Mouse (Mus musculus) gastrocnemius, adult 8-10 months (tissue): Measurements from ENCODE around the gene Gnat1. TPM values are rescaled to one million over a fixed set of nuclear protein-coding genes. Genes with fewer than 3 reads are reported as not detected.

Experiments used
- DNase-seq, 2 experiments: peaks; one replicate each; pipeline ENCODE4 v3.0.0; 2022; ENCODE audit warnings: low spot score in 2 of 2
- total RNA-seq, 4 experiments: library from RNA; stranded (reverse); gene quantifications; 2 replicates each; pipeline ENCODE4 v1.2.4; 2022

Gnat1 gene
- total RNA-seq, result not detected

DNA sequence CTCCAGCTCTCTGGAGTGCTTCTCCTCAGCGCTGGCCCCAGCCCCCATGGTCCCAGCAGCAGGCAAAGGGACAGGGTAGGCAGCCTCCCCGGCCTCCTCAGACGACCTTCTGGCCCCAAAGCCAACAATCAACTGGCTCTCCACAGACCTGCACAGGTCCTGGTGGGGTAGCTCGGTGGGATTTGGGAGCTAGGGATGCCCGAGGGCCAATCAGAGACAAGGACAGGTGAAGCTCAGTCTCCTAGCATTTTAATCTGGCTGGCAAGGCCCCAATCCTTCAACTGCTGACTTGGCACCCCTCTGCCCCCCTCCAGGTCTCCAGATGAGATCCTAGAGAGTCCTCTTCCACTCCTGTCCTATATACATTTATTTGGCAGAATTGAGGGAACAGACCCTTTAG is at the start of gene Gnat1:
Gene Gnat1, minus strand, starts transcription at position 212 of the 400 bp plus-strand sequence.
- no peak for DNase-seq

DNA sequence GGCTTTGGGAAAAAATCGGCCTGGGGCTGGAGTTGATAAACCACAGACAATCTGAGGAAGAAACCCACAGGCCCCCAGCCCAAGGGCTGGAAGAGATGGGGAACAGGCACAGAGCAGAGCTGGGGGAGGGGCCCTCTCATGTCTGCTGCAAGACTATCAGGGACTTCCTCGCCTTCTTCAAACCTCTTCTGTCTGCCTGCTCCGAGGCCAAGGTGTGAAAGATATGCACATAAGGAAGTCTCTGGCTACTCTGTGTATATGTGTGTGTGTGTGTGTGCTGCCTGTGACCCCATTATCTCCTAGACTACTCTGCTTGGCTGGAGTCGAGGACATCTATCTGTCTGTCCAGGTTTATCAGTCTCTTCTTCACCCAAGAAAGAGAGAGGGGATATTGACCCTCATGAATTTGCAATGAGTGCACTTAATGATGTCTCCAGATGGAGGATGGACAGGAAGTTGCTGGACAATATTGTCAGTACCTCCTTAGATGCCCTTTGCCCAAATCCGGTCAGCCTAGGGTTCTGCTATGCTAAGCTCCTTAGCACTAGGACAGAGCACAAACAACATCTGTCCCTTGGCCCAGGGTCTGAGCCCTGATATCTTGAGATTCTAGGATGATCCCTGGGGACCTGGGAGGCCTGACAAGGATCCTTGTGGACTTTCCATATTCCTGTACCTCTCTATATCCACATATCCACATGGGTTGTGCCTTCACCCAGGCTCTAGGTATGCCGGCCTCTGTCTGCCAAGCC is 49.6 kb upstream of the Gnat1 start:
- no peak for DNase-seq

DNA sequence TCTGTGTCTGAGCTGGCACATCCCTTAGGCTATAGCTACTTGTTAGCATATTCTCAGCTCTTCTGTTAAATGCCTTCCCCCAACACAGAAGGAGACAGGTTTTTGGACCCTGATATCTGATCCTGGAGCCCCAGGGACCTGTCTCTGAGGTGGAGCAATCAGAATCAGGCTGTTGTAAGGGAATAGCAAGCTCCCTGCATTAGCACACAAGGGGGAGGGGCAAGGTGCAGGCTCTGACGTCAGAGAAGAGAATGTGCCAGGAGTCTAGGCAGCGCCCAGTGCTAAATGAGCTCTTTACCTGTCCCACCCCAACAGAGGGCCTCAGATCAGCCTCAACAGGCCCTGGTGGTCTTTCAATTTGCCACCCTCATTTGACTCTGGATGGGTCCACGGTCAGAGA is 47.5 kb upstream of the Gnat1 start:
- DNase-seq, result no peak

DNA sequence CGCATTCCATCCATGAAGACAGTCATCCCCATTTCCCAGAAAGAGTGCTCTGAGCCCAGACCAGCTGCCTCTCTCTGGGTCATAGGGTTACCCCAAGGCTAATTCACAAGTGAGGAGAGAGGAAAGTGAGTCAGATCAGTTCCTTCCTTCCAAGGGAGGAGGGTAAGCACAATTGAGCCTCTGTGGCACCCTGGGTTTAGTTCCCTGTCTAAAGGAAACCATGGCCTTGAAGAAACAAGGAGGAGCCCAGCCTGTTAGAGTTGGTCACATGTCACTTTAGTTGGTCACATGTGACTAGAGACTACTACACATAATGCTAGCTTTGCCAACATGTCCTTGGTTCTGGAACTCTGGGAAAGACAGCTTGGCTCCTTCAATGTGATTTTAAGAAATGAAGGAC is 45.3 kb upstream of the Gnat1 start:
- no peak for DNase-seq

DNA sequence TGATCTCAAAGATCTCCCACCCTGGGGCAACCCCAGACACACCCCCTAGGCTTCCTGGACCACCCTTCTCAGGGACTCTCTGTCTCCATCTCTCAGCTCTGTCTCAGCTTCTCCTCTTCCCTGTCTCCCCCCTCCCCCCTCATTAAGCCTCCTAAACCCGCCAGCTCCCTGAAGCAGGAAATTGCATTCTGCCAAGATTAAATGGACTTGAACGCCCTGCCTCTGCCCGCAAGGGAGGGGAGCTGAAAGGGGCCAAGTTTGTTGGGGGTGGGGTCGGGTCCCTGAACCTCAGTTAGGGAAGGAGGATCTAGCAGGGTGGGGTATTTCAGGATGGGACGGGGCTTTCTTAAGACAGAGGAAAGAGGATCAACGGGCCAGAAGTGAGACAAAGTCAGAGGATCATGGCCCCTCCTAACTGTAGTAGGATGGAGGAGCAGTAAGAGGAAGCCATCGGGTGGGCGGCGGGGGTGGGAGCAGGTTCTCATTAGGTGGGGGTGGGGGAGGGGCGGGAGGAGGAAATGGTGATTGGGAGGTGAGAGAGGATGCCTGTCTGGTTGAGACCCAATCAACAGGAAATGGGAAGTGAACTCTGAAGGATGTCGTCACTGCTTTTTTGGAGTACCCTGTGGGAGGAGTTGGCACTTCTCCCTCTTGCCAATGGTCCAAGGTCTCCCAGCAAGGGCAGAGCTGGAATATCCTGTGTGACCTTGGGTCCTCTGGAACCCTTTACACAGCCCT is 44.5 kb upstream of the Gnat1 start:
- no peak for DNase-seq

DNA sequence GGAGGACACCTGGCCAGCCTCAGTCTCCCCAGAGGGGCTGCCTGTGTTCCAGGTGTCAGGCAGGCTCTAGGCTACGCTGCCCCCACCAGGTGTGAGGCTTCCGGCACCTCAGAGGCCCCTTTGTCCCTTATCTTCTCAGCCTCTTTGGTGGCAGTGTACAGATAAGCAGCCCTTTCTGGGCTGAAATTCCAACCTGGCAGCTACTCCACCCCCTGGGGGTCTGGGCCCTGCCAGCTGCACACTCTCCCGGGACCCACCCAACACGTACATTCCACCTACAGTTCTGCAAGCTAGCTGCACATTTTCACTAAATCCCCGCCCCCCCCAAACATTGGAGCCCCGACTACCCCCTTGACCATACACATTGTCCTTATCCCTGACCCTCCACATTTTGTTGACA is 43.8 kb upstream of the Gnat1 start:
- no peak for DNase-seq

DNA sequence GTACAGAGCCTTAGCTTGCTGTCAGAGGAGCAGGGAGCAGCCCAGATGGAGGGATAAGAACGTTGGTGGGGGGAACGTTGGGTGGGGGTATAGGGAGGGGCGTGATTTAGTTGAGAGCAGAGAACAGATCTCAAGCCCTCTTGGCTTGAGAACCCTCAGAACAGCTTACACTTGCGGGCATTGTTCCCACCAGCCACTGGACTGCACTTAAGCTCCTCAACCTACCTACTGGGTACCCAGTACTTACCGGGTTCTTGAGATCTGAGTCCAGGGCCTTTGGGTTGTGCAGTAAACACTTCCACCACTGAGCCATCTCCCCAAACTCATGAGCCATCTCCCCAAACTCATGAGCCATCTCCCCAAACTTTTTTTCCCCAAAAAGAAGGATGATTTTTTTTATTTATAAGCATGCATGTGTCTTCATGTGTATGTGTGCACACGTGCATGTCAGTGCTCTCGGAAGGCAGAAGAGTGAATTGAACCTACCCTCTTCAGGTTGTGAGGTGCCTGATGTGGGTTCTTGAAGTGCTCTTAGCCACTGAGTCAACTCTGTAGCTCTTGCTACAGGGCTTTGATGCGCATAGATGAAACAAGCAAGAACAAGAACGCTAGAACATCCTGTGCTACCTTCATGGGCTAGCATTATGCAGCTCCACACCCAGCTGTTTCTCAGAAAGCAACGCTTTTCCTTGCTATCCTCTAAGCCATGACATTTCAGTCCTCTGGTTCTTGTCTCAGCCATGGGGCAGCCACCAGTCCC is 39.4 kb upstream of the Gnat1 start:
- DNase-seq, result no peak

DNA sequence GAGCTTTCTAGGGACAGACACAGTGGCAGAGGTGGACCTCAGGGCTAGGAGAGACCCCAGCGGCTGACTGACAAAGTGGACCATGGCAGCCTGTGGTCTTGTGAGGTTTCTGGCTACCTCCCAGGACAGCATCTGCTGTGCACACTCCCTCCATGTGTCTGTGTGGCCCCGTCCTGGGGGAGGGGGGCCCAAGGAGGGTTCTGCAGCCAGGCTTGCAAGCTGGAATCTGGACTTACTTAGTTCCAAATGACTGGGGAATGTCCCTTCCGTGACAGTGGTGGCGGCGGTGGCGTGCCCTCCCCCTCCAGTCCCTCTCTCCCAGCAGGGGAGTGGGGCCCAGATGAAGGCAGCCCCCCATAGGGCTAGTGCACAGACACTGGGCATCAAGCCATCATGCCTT is 37.4 kb upstream of the Gnat1 start:
- no peak for DNase-seq

DNA sequence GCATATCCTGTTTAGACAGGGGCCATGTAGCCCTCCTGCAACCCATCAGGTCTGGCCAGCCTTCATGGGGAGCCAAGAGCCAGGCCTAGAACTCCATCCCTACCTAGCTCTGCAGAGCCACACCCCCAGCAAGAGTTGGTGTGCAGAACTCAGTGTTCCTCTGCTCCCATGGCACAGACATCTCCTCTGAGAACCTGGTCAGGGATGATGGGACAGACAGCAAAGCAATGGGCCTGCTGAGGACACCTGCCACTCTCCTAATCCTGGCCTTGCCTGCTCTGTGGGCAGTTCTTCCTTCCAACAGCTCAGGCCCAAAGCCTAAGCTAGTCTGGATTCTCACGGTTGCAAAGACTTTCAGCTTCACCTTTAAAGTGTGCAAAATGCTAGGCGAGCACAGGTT is 36.1 kb upstream of the Gnat1 start:
- no peak for DNase-seq

DNA sequence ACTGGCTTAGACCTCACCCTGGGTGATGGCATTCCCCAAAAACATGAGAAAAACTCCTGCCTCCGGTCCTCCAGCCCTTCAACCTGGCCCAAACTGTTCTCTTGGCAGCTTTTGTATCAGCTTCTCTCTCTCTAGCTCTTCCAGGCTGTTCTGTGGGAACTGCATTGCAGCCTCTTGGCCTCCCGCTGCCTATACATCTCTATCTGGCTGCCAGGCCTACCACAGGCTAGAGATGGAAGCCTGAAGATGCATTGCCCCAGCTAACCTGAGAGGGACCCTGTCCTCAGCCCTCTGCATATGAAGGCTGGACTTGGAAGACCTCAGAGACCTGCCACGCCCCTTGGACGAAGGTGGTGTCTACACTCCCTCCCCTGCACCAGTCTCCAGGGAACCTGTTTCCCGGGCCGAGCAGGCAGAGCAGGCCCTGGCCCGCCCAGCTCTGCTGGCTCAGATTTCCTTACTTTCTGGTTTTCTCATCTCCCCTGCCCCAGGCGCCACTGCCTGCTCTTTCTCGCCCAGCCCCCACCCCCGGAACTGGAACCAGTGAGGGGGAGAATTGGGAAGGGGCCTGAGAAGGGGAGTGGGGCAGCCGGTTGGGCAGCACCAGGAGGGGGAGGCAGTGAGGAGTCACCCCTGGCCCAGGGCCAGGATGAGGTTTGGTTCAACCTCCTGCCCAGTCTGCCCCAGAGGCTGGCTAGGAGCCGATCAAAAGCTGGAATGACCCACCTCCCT is 34.9 kb upstream of the Gnat1 start:
- peak; percentile 32 to 58 for DNase-seq

DNA sequence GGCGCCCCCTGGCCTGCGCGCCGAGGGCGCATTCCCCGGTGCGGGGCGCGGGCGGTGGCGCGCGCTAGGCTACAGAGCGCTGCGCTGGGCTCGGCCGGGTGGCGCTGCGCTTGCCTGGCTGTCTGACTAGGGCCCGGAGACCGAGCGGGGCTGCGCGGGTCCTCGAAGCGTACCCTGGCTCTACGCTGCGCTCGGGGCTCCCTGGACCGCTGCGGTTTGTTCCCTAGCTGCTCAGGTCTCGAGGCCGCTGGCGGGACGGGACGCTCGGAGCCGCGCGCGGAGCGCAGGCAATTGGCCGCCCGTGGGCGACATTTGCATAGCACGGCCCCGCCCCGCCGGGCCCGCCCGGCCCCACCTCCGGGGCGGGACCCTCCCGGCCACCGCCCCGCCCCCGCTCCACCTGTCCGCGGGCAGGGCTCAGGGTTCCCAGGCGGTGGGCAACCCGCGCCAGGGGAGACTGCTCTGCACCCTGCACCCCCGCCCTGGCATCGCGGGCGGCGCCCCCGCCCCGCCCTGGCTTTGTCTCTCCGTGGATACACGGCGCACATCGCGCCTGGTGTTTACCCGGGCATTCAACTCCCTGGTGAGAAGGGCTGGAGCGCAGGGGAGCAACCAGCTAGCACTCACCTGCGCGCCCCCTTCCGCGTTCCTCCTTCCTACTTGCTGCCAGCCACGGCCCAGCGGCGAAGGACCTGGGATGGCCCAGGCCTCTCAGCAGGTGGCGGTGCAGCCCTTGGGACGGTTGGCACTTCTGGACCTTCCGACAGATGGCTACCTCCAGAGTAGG is 30.4 kb upstream of the Gnat1 start, which contains the start of gene Sema3f:
Gene Sema3f, minus strand, starts transcription at position 779 of the 787 bp plus-strand sequence.
- peak; percentile 62 to 70 for DNase-seq

DNA sequence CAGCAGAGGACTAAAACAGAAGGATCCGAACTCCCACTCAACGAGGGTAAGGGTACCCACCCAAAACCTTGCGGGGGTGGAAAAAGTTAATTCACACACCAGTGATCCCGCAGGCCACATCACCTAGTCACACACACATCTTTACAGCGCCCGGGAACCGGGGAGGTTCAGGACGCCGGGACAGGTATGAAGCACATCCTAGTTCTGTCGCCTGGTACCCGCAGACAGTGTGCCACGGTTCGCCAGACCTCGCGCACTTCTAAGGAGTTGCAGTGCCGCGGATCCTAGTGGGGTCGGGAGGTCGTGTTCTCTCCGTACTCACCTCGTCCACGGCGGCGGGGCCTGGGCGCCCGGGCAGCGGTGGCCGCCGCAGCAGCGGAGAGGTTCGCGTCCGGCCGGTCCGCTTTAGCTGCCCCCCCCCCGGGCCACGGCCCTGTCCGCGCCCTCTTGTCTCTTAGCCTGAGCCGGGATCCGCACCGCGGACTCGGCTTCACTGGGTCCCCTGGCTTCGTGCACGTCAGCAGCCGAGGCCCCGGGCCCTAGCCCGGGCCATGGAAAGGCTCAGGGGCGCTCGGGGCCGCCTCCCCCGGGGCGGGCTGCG is 29.7 kb upstream of the Gnat1 start:
- DNase-seq, result no peak

DNA sequence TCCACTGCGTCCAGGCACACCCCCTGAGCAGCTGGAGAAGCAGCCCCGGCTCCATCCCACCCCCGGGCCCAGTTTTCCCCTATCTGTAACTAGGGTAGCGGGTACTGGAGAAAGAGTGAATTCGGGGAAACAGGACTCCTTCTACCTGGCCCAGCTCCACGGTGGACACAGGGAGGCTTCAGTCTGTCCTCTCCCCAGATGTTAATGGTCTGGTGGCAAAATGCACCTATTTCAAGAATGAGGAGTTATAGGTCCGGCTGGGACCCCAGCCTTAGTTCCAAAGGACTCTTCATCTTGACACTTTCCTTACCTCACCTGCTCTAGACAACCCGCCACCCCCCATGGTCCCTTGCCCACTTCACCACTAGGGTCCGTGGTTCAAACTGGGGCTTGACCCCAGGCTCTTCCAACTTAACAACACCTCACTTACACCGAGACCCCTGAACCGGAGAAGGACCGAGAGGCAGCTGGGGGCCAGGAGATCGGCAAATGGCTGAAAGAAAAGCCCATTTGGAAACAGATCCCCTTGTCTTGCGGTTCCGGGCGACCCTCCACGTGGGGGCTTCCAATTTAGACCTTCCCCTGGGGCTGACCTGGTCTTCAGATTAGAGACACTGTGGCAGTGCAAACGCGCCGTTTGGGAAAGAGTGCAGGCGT is 29.1 kb upstream of the Gnat1 start:
- no peak for DNase-seq

DNA sequence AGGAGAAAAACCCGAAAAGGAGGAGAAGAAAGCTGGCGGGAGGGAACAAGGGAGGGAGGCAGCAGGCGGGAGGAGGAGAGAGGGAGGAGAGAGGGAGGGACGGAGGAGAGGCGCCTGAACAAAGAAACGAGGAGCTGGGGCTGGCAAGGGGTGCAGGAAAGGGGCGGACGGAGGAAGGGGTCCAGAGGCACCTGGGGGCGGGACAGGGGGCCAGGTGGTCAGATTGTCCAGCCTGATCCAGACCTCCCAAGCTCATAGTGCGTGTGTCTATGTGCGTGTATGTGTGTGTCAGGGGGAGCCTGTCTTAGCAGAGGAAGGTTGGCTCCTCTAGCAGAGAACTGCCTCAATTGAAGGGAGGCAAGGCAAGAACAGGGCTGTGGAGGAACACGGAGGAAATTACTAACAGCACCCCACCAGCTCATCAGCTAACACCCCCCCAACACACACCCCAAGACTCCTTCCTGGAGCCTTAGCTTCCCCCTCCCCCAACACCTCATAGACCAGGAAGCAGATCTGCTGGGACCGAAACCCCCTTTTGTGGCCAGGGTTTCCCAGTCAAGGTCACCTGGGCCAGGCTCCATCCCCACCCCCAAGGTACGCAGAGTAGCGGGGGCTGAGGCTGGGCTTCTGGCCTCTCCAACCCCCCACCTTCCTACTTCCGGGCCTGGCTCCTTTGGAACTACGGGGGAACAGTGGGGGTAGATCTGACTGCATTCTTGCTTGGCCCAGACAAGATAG is 28.4 kb upstream of the Gnat1 start:
- no peak for DNase-seq

DNA sequence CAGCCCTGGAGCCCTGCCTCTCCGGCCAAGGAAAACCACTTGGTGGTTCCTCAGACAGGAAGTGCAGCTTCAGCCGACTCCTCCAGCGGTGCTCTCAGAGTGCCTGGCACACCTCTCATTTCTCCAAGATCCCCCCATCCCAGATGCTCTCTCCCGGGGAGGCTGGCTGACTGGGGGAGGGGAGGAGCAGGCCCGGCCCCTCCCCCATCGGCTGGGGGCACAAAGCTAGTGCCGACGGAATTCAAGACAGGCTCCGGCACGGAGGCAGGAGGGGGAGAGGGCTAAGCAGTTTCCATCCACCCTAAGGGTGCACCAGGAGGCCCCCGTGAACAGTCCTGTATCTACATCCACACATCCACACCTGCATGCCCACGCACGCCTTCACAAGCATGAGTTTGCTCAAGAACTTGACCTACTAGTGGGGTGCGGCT is 27.3 kb upstream of the Gnat1 start:
- no peak for DNase-seq

DNA sequence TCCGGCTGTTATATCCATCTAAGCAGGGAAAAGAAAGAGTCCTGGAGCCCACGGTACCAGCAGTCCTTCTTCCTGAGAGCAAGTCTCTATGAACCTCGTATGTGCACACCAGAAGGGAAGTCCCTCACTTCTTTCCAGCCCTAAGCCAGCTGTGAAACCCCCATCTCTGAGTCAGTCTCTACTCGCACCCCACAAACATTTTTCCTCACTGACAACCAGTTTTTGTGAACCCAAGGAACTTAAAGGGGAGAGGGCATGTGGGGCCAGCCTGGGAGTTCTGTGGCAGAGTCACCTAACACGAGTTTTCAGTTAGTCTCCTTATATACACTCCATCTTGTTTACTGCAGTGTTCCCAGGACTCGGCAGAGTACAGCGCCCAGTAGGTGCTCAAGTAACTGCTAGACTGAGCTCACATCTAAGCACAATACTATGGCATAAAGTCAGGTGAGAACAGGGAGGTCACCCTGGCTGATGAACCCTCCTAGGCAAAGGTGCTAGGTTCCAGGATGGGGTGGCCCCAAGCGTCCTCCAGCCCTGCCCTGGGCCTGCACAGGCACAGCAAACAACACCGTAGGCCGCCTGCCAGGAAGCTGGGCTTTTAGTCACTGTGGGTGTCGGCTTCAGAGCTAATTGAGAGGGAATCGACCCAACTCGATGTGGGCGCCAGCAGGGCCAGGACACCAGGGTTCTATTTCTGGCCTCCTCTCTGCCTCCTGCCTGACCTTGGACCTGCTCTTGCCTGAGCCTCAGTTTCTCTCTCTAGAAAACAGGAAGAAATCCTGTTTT is 24.0 kb upstream of the Gnat1 start:
- DNase-seq, result peak; percentile 65 to 83

DNA sequence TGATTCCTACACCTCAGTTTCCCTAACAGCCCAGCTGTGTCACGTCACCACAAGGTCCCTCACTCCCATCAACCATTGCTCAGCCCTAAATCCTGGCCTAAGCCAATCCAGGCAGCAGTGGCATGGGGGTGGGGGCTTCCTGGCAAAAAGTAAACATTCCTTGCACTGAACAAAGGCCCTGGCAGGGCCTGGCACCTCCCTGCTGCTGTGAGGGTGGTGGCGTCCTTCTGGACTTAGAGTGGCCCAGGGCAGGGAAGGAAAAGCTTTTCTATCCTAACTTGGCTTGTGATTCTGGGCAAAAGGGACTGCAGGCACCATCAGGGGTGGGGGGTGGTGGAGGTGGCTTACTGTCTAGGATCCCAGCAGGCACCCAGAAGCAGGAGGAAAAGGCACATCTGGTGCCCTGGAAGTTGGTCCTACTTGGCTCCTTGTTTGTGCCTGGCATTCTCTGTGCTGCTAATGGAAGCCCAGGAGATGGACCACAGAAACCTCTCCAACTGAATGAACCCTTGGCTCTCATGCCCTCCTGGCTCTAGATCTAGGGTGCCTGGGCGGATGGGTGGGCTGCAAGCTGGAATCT is 23.2 kb upstream of the Gnat1 start:
- no peak for DNase-seq

DNA sequence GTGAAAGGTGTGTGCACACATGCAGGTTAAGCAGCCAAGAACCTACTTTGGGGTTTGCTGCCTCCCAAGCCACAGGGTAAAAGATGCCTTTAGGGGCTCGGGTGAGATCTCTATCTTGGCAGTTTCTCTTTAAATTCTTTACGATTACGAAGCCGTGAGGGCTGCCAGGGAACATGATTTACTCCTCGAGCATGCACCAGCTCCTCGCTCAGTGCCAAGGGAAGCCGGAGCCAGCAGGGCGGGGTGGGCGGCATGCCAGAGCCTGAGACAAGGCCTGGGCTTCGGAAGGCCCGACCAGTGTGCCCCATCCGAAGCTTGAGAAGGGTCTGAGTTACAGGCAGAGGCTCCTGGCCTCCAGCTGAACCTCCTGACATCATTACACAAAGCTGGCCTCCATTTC is 22.1 kb upstream of the Gnat1 start:
- peak; percentile 79 to 80 for DNase-seq
